Mouse (Mus musculus): ENCODE results near the gene Fgfr2. TPM values are rescaled to one million over a fixed set of nuclear protein-coding genes. Genes with fewer than 3 reads are reported as not detected.
A peak's percentile ranks its signal among the peaks of the same experiment; 100 is the strongest.

The Fgfr2 gene
- polyA plus RNA-seq, 1 experiment from 2014 or later = 33.9 TPM

DNA sequence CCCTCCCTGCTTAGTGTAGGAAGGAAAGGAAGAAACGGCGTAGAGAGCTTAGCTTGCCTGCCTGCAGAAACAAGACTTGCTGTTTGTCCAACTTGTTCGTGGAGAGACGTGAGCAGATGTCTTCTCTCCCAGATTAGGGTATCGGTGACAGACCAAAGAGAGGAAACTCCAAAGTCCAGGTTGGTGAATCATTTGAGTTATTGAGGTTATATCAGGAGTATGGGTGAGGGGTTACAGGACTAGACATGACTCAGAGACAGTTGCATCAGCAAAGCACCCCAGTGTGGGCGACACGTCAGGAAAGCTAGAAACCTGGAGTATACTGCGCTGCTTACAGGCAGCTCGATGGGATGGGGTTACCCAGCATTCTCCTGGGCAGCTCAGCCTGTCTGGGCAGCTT, 2457.8 kb downstream of the Fgfr2 start:
- Histone ChIP-seq H3K4me3 (no peak overlapping the region), H3K36me3 (peaks cover 7% of the 10 kb centered on the region), H3K9me3 (peaks cover 6% of the 10 kb centered on the region; the same call in 1 of the 2 replicates), H3K4me2 (no peak overlapping the region), H3K27me3 (no peaks in the 10 kb centered on the region), H3K4me1 (replicated peaks) (peaks cover 32% of the 10 kb centered on the region), H3K27ac (no peak overlapping the region), H3K9ac (no peak overlapping the region)
- no peak for ATAC-seq (ENCODE audit: low FRiP score)
- 96% methylated on average over 9 of the region's 9 CpGs for WGBS

- Histone ChIP-seq H3K27ac (no peak overlapping the region), H3K4me3 (no peak overlapping the region), H3K4me2 (no peak overlapping the region), H3K36me3 (peaks cover 7% of the 10 kb centered on the region), H3K27me3 (no peaks in the 10 kb centered on the region), H3K9ac (no peak overlapping the region), H3K4me1 (replicated peaks) (peaks cover 27% of the 10 kb centered on the region), H3K9me3 (peaks cover 6% of the 10 kb centered on the region; the same call in 1 of the 2 replicates)
- ATAC-seq (ENCODE audit: low FRiP score) = no peak
- WGBS = 88% methylated on average over 5 of the region's 5 CpGs
These were observed 2458.5 kb downstream of the Fgfr2 start for GRCm38 (mm10) chr7:130664629-130665028.

- no peak overlapping the region for H3K27ac ChIP-seq
These were observed 2459.1 kb downstream of the Fgfr2 start for GRCm38 (mm10) chr7:130664037-130664436.

DNA sequence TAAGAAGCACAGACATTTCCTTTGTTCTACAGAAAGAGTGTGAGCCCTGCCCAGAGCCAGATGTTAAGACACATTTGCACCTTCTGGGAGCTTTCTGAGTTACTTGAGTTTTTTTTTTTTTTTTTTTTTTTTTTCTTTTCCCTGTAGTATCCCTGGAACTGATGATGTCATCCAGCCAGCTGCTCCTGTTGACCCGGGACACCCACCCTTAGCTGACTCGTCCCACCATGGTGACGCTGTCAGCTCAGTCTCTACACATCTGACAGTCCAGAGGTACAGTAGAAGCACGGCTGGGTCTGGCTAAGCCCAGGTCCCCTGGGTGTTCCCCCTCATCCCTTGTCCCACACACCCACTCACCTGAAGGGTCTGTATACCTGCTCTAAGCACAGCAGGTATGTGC, 2460.3 kb downstream of the Fgfr2 start:
- H3K9me3 ChIP-seq = peaks cover 6% of the 10 kb centered on the region; the same call in 1 of the 2 replicates
- H3K4me1 ChIP-seq (replicated peaks) = peaks cover 12% of the 10 kb centered on the region
- no peaks in the 10 kb centered on the region for H3K27me3 ChIP-seq
- no peak overlapping the region for H3K4me3 ChIP-seq
- H3K4me2 ChIP-seq = no peak overlapping the region
- WGBS = 63% methylated on average over 4 of the region's 4 CpGs
- no peak overlapping the region for H3K9ac ChIP-seq
- no peak for ATAC-seq (ENCODE audit: low FRiP score)
- H3K27ac ChIP-seq = no peak overlapping the region
- H3K36me3 ChIP-seq = peaks cover 7% of the 10 kb centered on the region

More at GRCm38 (mm10) chr7:130664037-130664436, 2459.1 kb downstream of the Fgfr2 start:
- no peak overlapping the region for H3K4me2 ChIP-seq
- 95% methylated on average over 5 of the region's 5 CpGs for WGBS
- H3K27me3 ChIP-seq = no peaks in the 10 kb centered on the region
- H3K4me1 ChIP-seq (replicated peaks) = peaks cover 21% of the 10 kb centered on the region
- H3K9ac ChIP-seq = no peak overlapping the region
- no peak overlapping the region for H3K4me3 ChIP-seq
- ATAC-seq (ENCODE audit: low FRiP score) = no peak
- peaks cover 6% of the 10 kb centered on the region; the same call in 1 of the 2 replicates for H3K9me3 ChIP-seq
- peaks cover 7% of the 10 kb centered on the region for H3K36me3 ChIP-seq

DNA sequence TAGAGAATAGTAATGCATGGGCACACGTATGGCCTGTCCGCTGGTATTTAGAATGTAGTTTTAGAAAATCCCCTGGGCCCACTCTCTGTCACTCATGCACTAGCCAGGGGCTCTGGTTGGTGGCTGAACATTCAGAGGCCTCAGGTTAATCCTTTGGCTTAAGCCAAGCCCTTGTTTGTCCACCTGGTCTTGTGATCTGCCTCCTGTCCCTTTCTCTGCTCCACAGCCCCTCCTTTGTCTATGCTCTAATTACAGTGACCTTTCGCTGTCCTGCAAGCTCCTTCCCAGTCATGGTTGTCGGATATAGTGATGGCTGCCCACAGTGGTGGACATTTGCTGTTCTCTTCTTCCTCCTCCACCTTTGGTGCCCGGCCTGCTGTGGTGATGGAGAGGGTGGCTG, 2460.9 kb downstream of the Fgfr2 start:
- peaks cover 7% of the 10 kb centered on the region for H3K36me3 ChIP-seq
- H3K9me3 ChIP-seq = peaks cover 6% of the 10 kb centered on the region; the same call in 1 of the 2 replicates
- ATAC-seq (ENCODE audit: low FRiP score) = no peak
- 0 out of 2 replicates have a peak overlapping the region, but pooled peaks have one; percentile 12 for H3K27ac ChIP-seq
- H3K4me3 ChIP-seq = no peak overlapping the region
- H3K4me2 ChIP-seq = no peak overlapping the region
- peaks cover 8% of the 10 kb centered on the region; the same call in 1 of the 2 replicates for H3K4me1 ChIP-seq (replicated peaks)
- no peak overlapping the region for H3K9ac ChIP-seq
- H3K27me3 ChIP-seq = no peaks in the 10 kb centered on the region
- 56% methylated on average over 5 of the region's 5 CpGs for WGBS

GRCm38 (mm10) chr7:130659129-130659528, 2464.0 kb downstream of the Fgfr2 start:
- Histone ChIP-seq H3K27ac (no peak overlapping the region), H3K4me2 (no peak overlapping the region), H3K4me3 (no peak overlapping the region), H3K27me3 (no peaks in the 10 kb centered on the region), H3K36me3 (peaks cover 6% of the 10 kb centered on the region; the same call in 1 of the 2 replicates), H3K9ac (no peak overlapping the region), H3K4me1 (replicated peaks) (peaks cover 17% of the 10 kb centered on the region), H3K9me3 (peaks cover 6% of the 10 kb centered on the region; the same call in 1 of the 2 replicates)
- 92% methylated on average over 5 of the region's 5 CpGs for WGBS
- ATAC-seq (ENCODE audit: low FRiP score) = no peak

DNA sequence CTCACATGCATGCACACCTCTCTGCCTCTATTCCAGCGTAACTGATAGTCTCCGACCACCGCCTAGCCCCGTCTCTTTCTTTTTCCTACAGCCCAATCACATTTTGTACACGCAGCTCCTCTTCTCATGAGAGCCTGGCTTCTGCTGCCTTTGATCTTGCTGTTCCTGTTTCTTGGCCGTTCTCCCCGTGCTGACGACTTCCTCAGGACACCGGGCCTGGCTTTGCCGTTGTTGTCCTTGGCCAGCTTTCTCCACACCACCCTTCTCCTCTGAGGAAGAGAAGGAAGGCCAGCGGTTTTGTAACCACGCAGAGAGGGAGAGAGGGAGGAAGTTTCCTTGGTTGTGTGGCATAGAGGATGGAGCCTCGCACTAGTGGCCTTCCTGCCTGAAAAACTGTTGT, 2465.4 kb downstream of the Fgfr2 start:
- Histone ChIP-seq H3K36me3 (no peaks in the 10 kb centered on the region), H3K4me3 (no peak overlapping the region), H3K27ac (no peak overlapping the region), H3K9ac (no peak overlapping the region), H3K9me3 (no peaks in the 10 kb centered on the region), H3K27me3 (no peaks in the 10 kb centered on the region), H3K4me1 (replicated peaks) (peaks cover 30% of the 10 kb centered on the region), H3K4me2 (no peak overlapping the region)
- WGBS = 82% methylated on average over 13 of the region's 13 CpGs
- no peak for ATAC-seq (ENCODE audit: low FRiP score)

DNA sequence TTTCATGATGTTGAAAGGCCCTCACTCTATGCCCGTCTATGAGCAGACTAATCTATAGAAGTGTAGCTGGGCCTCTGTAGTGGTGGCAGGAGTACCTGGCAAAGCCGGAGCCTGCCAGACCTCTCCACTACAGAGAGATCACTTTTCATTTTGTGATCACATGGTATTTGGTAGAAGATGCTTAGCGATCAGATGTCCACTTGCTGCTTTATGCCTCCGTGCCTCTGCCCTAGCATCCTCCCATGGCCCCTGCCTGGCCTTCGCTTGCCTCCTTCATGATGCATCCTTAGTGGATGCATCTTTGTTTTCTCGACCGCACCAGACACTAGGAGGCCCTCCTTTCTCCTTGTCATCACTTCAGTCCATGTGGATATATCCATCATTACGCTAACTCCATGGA, 2466.2 kb downstream of the Fgfr2 start:
- ATAC-seq (ENCODE audit: low FRiP score) = no peak
- no peak overlapping the region for H3K9ac ChIP-seq
- H3K36me3 ChIP-seq = no peaks in the 10 kb centered on the region
- no peak overlapping the region for H3K4me2 ChIP-seq
- WGBS = 94% methylated on average over 8 of the region's 8 CpGs
- no peaks in the 10 kb centered on the region for H3K27me3 ChIP-seq
- no peak overlapping the region for H3K4me3 ChIP-seq
- H3K27ac ChIP-seq = no peak overlapping the region
- H3K9me3 ChIP-seq = no peaks in the 10 kb centered on the region
- peaks cover 28% of the 10 kb centered on the region for H3K4me1 ChIP-seq (replicated peaks)

GRCm38 (mm10) chr7:130654562-130654961, 2468.6 kb downstream of the Fgfr2 start:
- peak overlapping the region; percentile 18; the same call in 1 of the 2 replicates for H3K27ac ChIP-seq
- H3K4me2 ChIP-seq = no peak overlapping the region
- WGBS = 84% methylated on average over 2 of the region's 2 CpGs
- H3K27me3 ChIP-seq = no peaks in the 10 kb centered on the region
- H3K9ac ChIP-seq = no peak overlapping the region
- ATAC-seq (ENCODE audit: low FRiP score) = no peak
- peaks cover 28% of the 10 kb centered on the region for H3K4me1 ChIP-seq (replicated peaks)
- no peaks in the 10 kb centered on the region for H3K9me3 ChIP-seq
- no peak overlapping the region for H3K4me3 ChIP-seq
- H3K36me3 ChIP-seq = no peaks in the 10 kb centered on the region

- Histone ChIP-seq H3K36me3 (no peaks in the 10 kb centered on the region), H3K27ac (peak overlapping the region; percentile 23; the same call in 1 of the 2 replicates), H3K27me3 (no peaks in the 10 kb centered on the region), H3K4me1 (replicated peaks) (peaks cover 37% of the 10 kb centered on the region), H3K9ac (no peak overlapping the region), H3K9me3 (no peaks in the 10 kb centered on the region), H3K4me2 (no peak overlapping the region), H3K4me3 (no peak overlapping the region)
- ATAC-seq (ENCODE audit: low FRiP score) = peak; percentile 21; the same call in 1 of the 2 replicates
- 61% methylated on average over 6 of the region's 6 CpGs for WGBS
These were observed 2470.1 kb downstream of the Fgfr2 start for GRCm38 (mm10) chr7:130653036-130653555.

- WGBS = 91% methylated on average over 5 of the region's 5 CpGs
- Histone ChIP-seq H3K4me3 (no peak overlapping the region), H3K4me1 (replicated peaks) (peaks cover 62% of the 10 kb centered on the region), H3K9ac (no peak overlapping the region), H3K9me3 (no peaks in the 10 kb centered on the region), H3K27ac (no peak overlapping the region), H3K27me3 (peaks cover 13% of the 10 kb centered on the region), H3K4me2 (no peak overlapping the region), H3K36me3 (no peaks in the 10 kb centered on the region)
- no peak for ATAC-seq (ENCODE audit: low FRiP score)
These were observed 2472.5 kb downstream of the Fgfr2 start for GRCm38 (mm10) chr7:130650621-130651020.

- Histone ChIP-seq H3K4me1 (replicated peaks) (peaks cover 57% of the 10 kb centered on the region), H3K9ac (no peak overlapping the region), H3K27me3 (peaks cover 19% of the 10 kb centered on the region), H3K4me2 (no peak overlapping the region), H3K4me3 (no peak overlapping the region), H3K36me3 (no peaks in the 10 kb centered on the region), H3K9me3 (no peaks in the 10 kb centered on the region), H3K27ac (no peak overlapping the region)
- WGBS = 29% methylated on average over 7 of the region's 7 CpGs
- ATAC-seq (ENCODE audit: low FRiP score) = no peak
These were observed 2473.9 kb downstream of the Fgfr2 start for GRCm38 (mm10) chr7:130649257-130649656.

DNA sequence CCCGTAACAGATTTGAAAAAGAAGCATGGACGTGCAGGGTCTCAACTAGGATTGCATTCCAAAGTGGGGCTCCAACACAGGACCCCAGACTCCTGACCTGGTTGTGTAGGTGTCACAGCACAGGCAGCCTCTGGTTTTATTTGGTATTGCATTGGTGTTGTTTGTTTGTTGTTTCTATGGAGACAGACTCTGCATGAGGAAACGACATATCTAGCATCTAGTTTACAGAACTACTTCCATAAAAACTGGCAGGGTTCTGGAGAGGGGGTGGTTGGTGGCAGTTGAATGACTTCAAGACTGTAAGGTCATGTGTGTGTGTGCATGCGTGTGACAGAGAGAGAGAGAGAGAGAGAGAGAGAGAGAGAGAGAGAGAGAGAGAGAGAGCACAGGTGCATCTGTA, 2475.1 kb downstream of the Fgfr2 start:
- WGBS = 77% methylated on average over 4 of the region's 4 CpGs
- Histone ChIP-seq H3K9me3 (no peaks in the 10 kb centered on the region), H3K27me3 (peaks cover 19% of the 10 kb centered on the region), H3K27ac (no peak overlapping the region), H3K4me1 (replicated peaks) (peaks cover 46% of the 10 kb centered on the region), H3K36me3 (no peaks in the 10 kb centered on the region), H3K4me3 (no peak overlapping the region), H3K9ac (no peak overlapping the region), H3K4me2 (no peak overlapping the region)
- ATAC-seq (ENCODE audit: low FRiP score) = no peak
